Mouse (Mus musculus): ENCODE measurements around the gene Rrp7a. TPM values are rescaled to one million over a fixed set of nuclear protein-coding genes. Genes with fewer than 3 reads are reported as not detected.

Rrp7a gene
- polyA plus RNA-seq, 1 experiment: 126 TPM

- Histone ChIP-seq H3K4me3 (ENCODE audit: insufficient read depth, low read length) (no peak overlapping the region), H3K4me1 (ENCODE audit: control insufficient read depth, insufficient read depth, low read length) (no peaks in the 10 kb centered on the region), H3K27ac (ENCODE audit: insufficient read depth, low read length) (no peak overlapping the region)
- no peak for TF ChIP-seq POLR2A (IDR thresholded peaks at IDR 0.05; ENCODE audit: extremely low read depth, insufficient read depth, low read length)
Observed at GRCm38 (mm10) chr15:83075607-83076525, 46.7 kb downstream of the Rrp7a start.

GRCm38 (mm10) chr15:83074179-83074578 lies 48.4 kb downstream of the Rrp7a start:
- Histone ChIP-seq H3K4me3 (ENCODE audit: insufficient read depth, low read length) (no peak overlapping the region), H3K4me1 (ENCODE audit: control insufficient read depth, insufficient read depth, low read length) (no peaks in the 10 kb centered on the region), H3K27ac (ENCODE audit: insufficient read depth, low read length) (no peak overlapping the region)
- TF ChIP-seq CTCF (IDR thresholded peaks at IDR 0.05; ENCODE audit: extremely low read depth, insufficient read depth, low read length): no peak
- no peak for TF ChIP-seq POLR2A (IDR thresholded peaks at IDR 0.05; ENCODE audit: extremely low read depth, insufficient read depth, low read length)

GRCm38 (mm10) chr15:83071752-83072151 lies 50.8 kb downstream of the Rrp7a start:
- no peak overlapping the region for H3K27ac ChIP-seq (ENCODE audit: insufficient read depth, low read length)
- TF ChIP-seq POLR2A (IDR thresholded peaks at IDR 0.05; ENCODE audit: extremely low read depth, insufficient read depth, low read length) (no peak), CTCF (IDR thresholded peaks at IDR 0.05; ENCODE audit: extremely low read depth, insufficient read depth, low read length) (0 out of 2 replicates have a peak, but pooled peaks have one; percentile 9)
- no peaks in the 10 kb centered on the region for H3K4me1 ChIP-seq (ENCODE audit: control insufficient read depth, insufficient read depth, low read length)
- H3K4me3 ChIP-seq (ENCODE audit: insufficient read depth, low read length): no peak overlapping the region

- no peaks in the 10 kb centered on the region for H3K4me1 ChIP-seq (ENCODE audit: control insufficient read depth, insufficient read depth, low read length)
- H3K4me3 ChIP-seq (ENCODE audit: insufficient read depth, low read length): no peak overlapping the region
- TF ChIP-seq POLR2A (IDR thresholded peaks at IDR 0.05; ENCODE audit: extremely low read depth, insufficient read depth, low read length): no peak
- no peak for TF ChIP-seq CTCF (IDR thresholded peaks at IDR 0.05; ENCODE audit: extremely low read depth, insufficient read depth, low read length)
- no peak overlapping the region for H3K27ac ChIP-seq (ENCODE audit: insufficient read depth, low read length)
Observed at GRCm38 (mm10) chr15:83070942-83071341, 51.7 kb downstream of the Rrp7a start.

GRCm38 (mm10) chr15:83068270-83068669 lies 54.3 kb downstream of the Rrp7a start:
- H3K27ac ChIP-seq (ENCODE audit: insufficient read depth, low read length): no peak overlapping the region
- H3K4me1 ChIP-seq (ENCODE audit: control insufficient read depth, insufficient read depth, low read length): no peaks in the 10 kb centered on the region
- no peak overlapping the region for H3K4me3 ChIP-seq (ENCODE audit: insufficient read depth, low read length)
- TF ChIP-seq CTCF (IDR thresholded peaks at IDR 0.05; ENCODE audit: extremely low read depth, insufficient read depth, low read length): no peak
- no peak for TF ChIP-seq POLR2A (IDR thresholded peaks at IDR 0.05; ENCODE audit: extremely low read depth, insufficient read depth, low read length)

- no peak overlapping the region for H3K27ac ChIP-seq (ENCODE audit: insufficient read depth, low read length)
- H3K4me3 ChIP-seq (ENCODE audit: insufficient read depth, low read length): no peak overlapping the region
- TF ChIP-seq POLR2A (IDR thresholded peaks at IDR 0.05; ENCODE audit: extremely low read depth, insufficient read depth, low read length) (no peak), CTCF (IDR thresholded peaks at IDR 0.05; ENCODE audit: extremely low read depth, insufficient read depth, low read length) (no peak)
- no peaks in the 10 kb centered on the region for H3K4me1 ChIP-seq (ENCODE audit: control insufficient read depth, insufficient read depth, low read length)
Observed at GRCm38 (mm10) chr15:83065543-83065942, 57.1 kb downstream of the Rrp7a start.

Other genes starting within 250 kb of the Rrp7a start
- 37.1 and 38.4 TPM in 2 replicates for gene Tcf20, start 134.9 kb downstream of the Rrp7a start, polyA plus RNA-seq (2012; rRNA removed)
- 2.1 and 2.6 TPM in 2 replicates for gene Nfam1, start 89.5 kb downstream of the Rrp7a start, polyA plus RNA-seq (2012; rRNA removed)
- 15.9 and 16.4 TPM in 2 replicates for gene Serhl, start 33.3 kb downstream of the Rrp7a start, polyA plus RNA-seq (2012; rRNA removed)
- 66.3 and 66.6 TPM in 2 replicates for gene Poldip3, start 26.6 kb upstream of the Rrp7a start, polyA plus RNA-seq (2012; rRNA removed)
- 48.4 and 57.0 TPM in 2 replicates for gene Cyb5r3, start 49.8 kb upstream of the Rrp7a start, polyA plus RNA-seq (2012; rRNA removed)
- gene A4galt, start 129.0 kb upstream of the Rrp7a start, polyA plus RNA-seq (2012; rRNA removed): 4.6 and 4.7 TPM in 2 replicates
- gene Arfgap3, start 227.4 kb upstream of the Rrp7a start, polyA plus RNA-seq (2012; rRNA removed): 24.8 and 24.9 TPM in 2 replicates

Measured in cortical plate, adult 2 months (tissue).